Mouse (Mus musculus) ES-Bruce4 (cell line): ENCODE measurements at regions not wholly inside any gene's neighbourhood (a gene's known extent, or its start where the extent isn't known, plus 50 kb on each side); places are given as distances from the start of the nearest gene placed in this dataset.

ENCODE experiments used
- CTCF ChIP-seq: IDR thresholded peaks from one replicate; pipeline ENCODE4 v1.8.1; 2011; ENCODE audit warnings: low read depth, low read length
- EP300 ChIP-seq: IDR thresholded peaks from 2 replicates; pipeline ENCODE4 v1.6.1; 2011; ENCODE audit warnings: low read depth, low read length; ENCODE audit not compliant: insufficient read depth
- POLR2A ChIP-seq: IDR thresholded peaks from one replicate; pipeline ENCODE4 v1.8.1; 2011; ENCODE audit warnings: low read length; ENCODE audit not compliant: insufficient read depth

DNA sequence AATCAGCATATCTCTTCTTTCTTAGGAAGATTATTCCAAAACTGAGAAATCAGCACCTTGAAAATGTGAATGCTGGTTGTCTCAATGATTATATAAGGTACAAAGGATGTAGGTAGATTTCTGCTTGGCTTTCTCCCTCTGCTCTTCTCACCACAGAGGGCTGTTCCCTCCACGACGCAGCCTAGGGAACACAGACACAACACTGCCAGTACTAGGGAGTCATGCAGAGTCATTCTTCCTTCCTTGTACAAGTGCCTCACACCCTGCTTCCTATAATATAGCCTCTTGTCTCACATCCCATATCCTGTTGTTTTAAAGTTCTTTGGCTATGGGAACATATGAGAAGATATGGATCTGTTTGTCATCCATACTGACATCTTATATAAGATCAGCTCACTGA lies 265.1 kb downstream of the 4930544G11Rik start:
- TF ChIP-seq EP300 (no peak), POLR2A (no peak), CTCF (no peak)
